In genomic region chr9:73965322-73965915, GRCm38 (mm10) we compare ENCODE assay signal across 14 mouse cellular contexts. TPM values are rescaled to one million over a fixed set of nuclear protein-coding genes. Genes with fewer than 3 reads are reported as not detected.
DNase-seq lines count a peak whose midpoint lies in the region; ATAC-seq and TF ChIP-seq lines count a peak whose summit lies in the region.
"Had no signal": no experiment of that assay in that cellular context is flagged by ENCODE, and none has a peak within 500 bp of the region (broad histone marks: within the 10 kb centered on the region; RNA-seq: fewer than 3 reads in every experiment).

No protein-coding gene starts in this region.

- no peaks in the 10 kb centered on the region for H3K27me3 ChIP-seq in hindbrain, embryonic 14.5 days (ENCODE audit: control insufficient read depth, insufficient read depth, low read length)
- H3K27me3 ChIP-seq in hindbrain, embryonic 11.5 days (ENCODE audit: control insufficient read depth, insufficient read depth, low read length): peaks cover 14% of the 10 kb centered on the region; the same call in 1 of the 2 replicates
- H3K27me3 ChIP-seq in lung, postnatal 0 days (replicated peaks; ENCODE audit: insufficient read depth, low read length): no peaks in the 10 kb centered on the region; the same call in 1 of the 2 replicates

- H3K36me3 ChIP-seq in hindbrain, embryonic 14.5 days (replicated peaks; ENCODE audit: control insufficient read depth, insufficient read depth): no peaks in the 10 kb centered on the region
- H3K36me3 ChIP-seq in hindbrain, embryonic 11.5 days (ENCODE audit: control insufficient read depth, insufficient read depth, low read length): no peaks in the 10 kb centered on the region
- H3K36me3 ChIP-seq in lung, postnatal 0 days (ENCODE audit: insufficient read depth, low read length): no peaks in the 10 kb centered on the region
- H3K36me3 ChIP-seq: midbrain, embryonic 12.5 days had no signal

- no peak for TF ChIP-seq POLR2A in lung, adult 2 months (IDR thresholded peaks at IDR 0.05; ENCODE audit: borderline replicate concordance, extremely low read depth, low read depth, low read length)

- intact Hi-C loops in heart, postnatal 10 days (cut with DNase I): no loop called here

- H3K4me2 ChIP-seq in hindbrain, embryonic 14.5 days (replicated peaks): peak overlapping the region; percentile 21; the same call in 1 of the 2 replicates
- no peak overlapping the region for H3K4me2 ChIP-seq in hindbrain, embryonic 11.5 days (replicated peaks; ENCODE audit: low read depth, low read length)
- no peak overlapping the region for H3K4me2 ChIP-seq in lung, postnatal 0 days (replicated peaks; ENCODE audit: low read depth, low read length)
- H3K4me2 ChIP-seq: midbrain, embryonic 12.5 days had no signal

- TF ChIP-seq CTCF in lung, postnatal 0 days (IDR thresholded peaks at IDR 0.05): no peak
- TF ChIP-seq CTCF in lung, adult 2 months (IDR thresholded peaks at IDR 0.05; ENCODE audit: insufficient read depth, low read length): no peak

- no peak overlapping the region for H3K9ac ChIP-seq in hindbrain, embryonic 14.5 days
- H3K9ac ChIP-seq in hindbrain, embryonic 11.5 days (ENCODE audit: low read depth, low read length): no peak overlapping the region
- no peak overlapping the region for H3K9ac ChIP-seq in lung, postnatal 0 days (replicated peaks; ENCODE audit: low read depth)
- H3K9ac ChIP-seq: liver, embryonic 14.5 days; midbrain, embryonic 12.5 days had no signal

- 64% methylated on average over 9 of the region's 9 CpGs for WGBS in hindbrain, embryonic 14.5 days
- WGBS in hindbrain, embryonic 11.5 days: 77% methylated on average over 9 of the region's 9 CpGs
- WGBS in lung, postnatal 0 days: 17% methylated on average over 9 of the region's 9 CpGs
- WGBS in lung, adult 2 months: 22% methylated on average over 9 of the region's 9 CpGs

- H3K27ac ChIP-seq in hindbrain, embryonic 14.5 days: no peak overlapping the region
- no peak overlapping the region for H3K27ac ChIP-seq in hindbrain, embryonic 11.5 days (ENCODE audit: low read depth, low read length)
- no peak overlapping the region for H3K27ac ChIP-seq in lung, postnatal 0 days (ENCODE audit: low read length)
- H3K27ac ChIP-seq: gastrocnemius, adult 2 months; liver, embryonic 14.5 days; midbrain, embryonic 12.5 days had no signal

- H3K9me3 ChIP-seq in hindbrain, embryonic 14.5 days (ENCODE audit: control insufficient read depth, low read length): no peaks in the 10 kb centered on the region
- no peaks in the 10 kb centered on the region for H3K9me3 ChIP-seq in hindbrain, embryonic 11.5 days (ENCODE audit: control insufficient read depth, low read length)
- no peaks in the 10 kb centered on the region for H3K9me3 ChIP-seq in lung, postnatal 0 days (ENCODE audit: low read length)
- H3K9me3 ChIP-seq: midbrain, embryonic 12.5 days had no signal

- TF ChIP-seq EP300 in lung, postnatal 0 days (IDR thresholded peaks at IDR 0.05): no peak

- H3K4me1 ChIP-seq in hindbrain, embryonic 14.5 days (replicated peaks; ENCODE audit: control insufficient read depth, insufficient read depth, low read length): peaks cover 2% of the 10 kb centered on the region; the same call in 1 of the 2 replicates
- peaks cover 4% of the 10 kb centered on the region; the same call in 1 of the 2 replicates for H3K4me1 ChIP-seq in hindbrain, embryonic 11.5 days (replicated peaks; ENCODE audit: control insufficient read depth, insufficient read depth, low read length)
- H3K4me1 ChIP-seq in lung, postnatal 0 days (ENCODE audit: insufficient read depth, low read depth, low read length): no peaks in the 10 kb centered on the region; the same call in 1 of the 2 replicates
- H3K4me1 ChIP-seq in lung, adult 2 months (ENCODE audit: control insufficient read depth, insufficient read depth, low read length): no peaks in the 10 kb centered on the region

- ATAC-seq in hindbrain, embryonic 14.5 days (ENCODE audit: low FRiP score): no peak
- ATAC-seq in hindbrain, embryonic 11.5 days (ENCODE audit: low FRiP score): no peak
- no peak for ATAC-seq in lung, postnatal 0 days

- no peak for DNase-seq in hindbrain, embryonic 14.5 days (ENCODE audit: low spot score)
- DNase-seq in hindbrain, embryonic 11.5 days (ENCODE audit: low spot score): no peak
- DNase-seq in lung, postnatal 0 days (ENCODE audit: low spot score): peak; percentile 31
- no peak for DNase-seq in lung, adult 2 months
- peak; percentile 68 for DNase-seq in cerebellum, adult 9-11 months
- peak; percentile 14 to 43 for DNase-seq in heart, postnatal 10 days
- no peak for DNase-seq in adrenal gland, postnatal 4 days (ENCODE audit: low spot score in 2 of 2)
- DNase-seq: adrenal gland, postnatal 14 days; embryo, embryonic 11 days; gastrocnemius, adult 2 months; thymus, postnatal 36 days had no signal

- no peak overlapping the region for H3K4me3 ChIP-seq in hindbrain, embryonic 14.5 days (replicated peaks; ENCODE audit: low read length)
- H3K4me3 ChIP-seq in hindbrain, embryonic 11.5 days (ENCODE audit: low read depth, low read length): no peak overlapping the region
- H3K4me3 ChIP-seq in lung, postnatal 0 days (ENCODE audit: low read depth, low read length): no peak overlapping the region
- no peak overlapping the region for H3K4me3 ChIP-seq in lung, adult 2 months (replicated peaks; ENCODE audit: extremely low read depth, low read depth, low read length)
- H3K4me3 ChIP-seq: gastrocnemius, adult 2 months; midbrain, embryonic 12.5 days had no signal

RNA-seq across cellular contexts. Expression of gene Unc13c, which starts 3.3 kb away (rescaled TPM):
- polyA plus RNA-seq in hindbrain, embryonic 14.5 days (2014; fragmentation: Nextera tagmentation; extraction: Ambion mirVana): 6.7 and 7.1 TPM in 2 replicates
- polyA plus RNA-seq in hindbrain, embryonic 11.5 days (2014; fragmentation: Nextera tagmentation; extraction: Ambion mirVana): 0.28 and 0.34 TPM in 2 replicates
- polyA plus RNA-seq in lung, postnatal 0 days (2015; fragmentation: Nextera tagmentation; extraction: Ambion mirVana): 0.05 and 0.12 TPM in 2 replicates
- 0.01 TPM in 1 of 2 replicates, not detected in the other for polyA plus RNA-seq in lung, adult 2 months (2012; rRNA removed)
- 1 to 10 TPM; 1.0 to 1.1 TPM for total RNA-seq in heart, postnatal 10 days (2021)
- total RNA-seq in adrenal gland, postnatal 4 days (2021): under 1 TPM; 0.51 to 0.98 TPM
- total RNA-seq: neutrophil, adult 5-6 weeks had no signal

Comparison
In these comparisons a context has a peak if more than half of its experiments do, and no peak if none do; other contexts are left out.
1. DNase-seq: peak in lung, postnatal 0 days (single experiment), cerebellum, adult 9-11 months (single experiment) and heart, postnatal 10 days (2 of 2); none in hindbrain, embryonic 14.5 days (single experiment), hindbrain, embryonic 11.5 days (single experiment), lung, adult 2 months (single experiment) and adrenal gland, postnatal 4 days (0 of 2).